Mouse (Mus musculus): ENCODE data around the gene Tprgl. TPM values are rescaled to one million over a fixed set of nuclear protein-coding genes. Genes with fewer than 3 reads are reported as not detected.
A peak's percentile ranks its signal among the peaks of the same experiment; 100 is the strongest.

Gene Tprgl
- total and polyA plus RNA-seq, 3 experiments: 121 to 147 (median 130) TPM

- Histone ChIP-seq H3K9ac (ENCODE audit: low read depth, low read length) (peak overlapping the region; percentile 60), H3K79me2 (replicated peaks; ENCODE audit: control insufficient read depth, insufficient read depth, low read length) (no peaks in the 10 kb centered on the region), H3K27me3 (ENCODE audit: control insufficient read depth, insufficient read depth, low read length) (peaks cover 10% of the 10 kb centered on the region; the same call in 1 of the 2 replicates), H3K27ac (peak overlapping the region; percentile 20; the same call in 1 of the 2 replicates), H3K4me1 (ENCODE audit: control insufficient read depth, insufficient read depth, low read length) (no peaks in the 10 kb centered on the region), H3K4me3 (peak overlapping the region; percentile 57), H3K36me3 (ENCODE audit: control insufficient read depth, insufficient read depth, low read length) (no peaks in the 10 kb centered on the region)
- TF ChIP-seq CTCF (IDR thresholded peaks at IDR 0.05): no peak
- peak; percentile 38 to 43 for DNase-seq
- 3% methylated on average over 37 of the region's 37 CpGs for WGBS
- intact Hi-C loops (cut with DNase I): no loop called here
Measured at GRCm38 (mm10) chr4:154171151-154171930, 10.9 kb upstream of the Tprgl start.

DNA sequence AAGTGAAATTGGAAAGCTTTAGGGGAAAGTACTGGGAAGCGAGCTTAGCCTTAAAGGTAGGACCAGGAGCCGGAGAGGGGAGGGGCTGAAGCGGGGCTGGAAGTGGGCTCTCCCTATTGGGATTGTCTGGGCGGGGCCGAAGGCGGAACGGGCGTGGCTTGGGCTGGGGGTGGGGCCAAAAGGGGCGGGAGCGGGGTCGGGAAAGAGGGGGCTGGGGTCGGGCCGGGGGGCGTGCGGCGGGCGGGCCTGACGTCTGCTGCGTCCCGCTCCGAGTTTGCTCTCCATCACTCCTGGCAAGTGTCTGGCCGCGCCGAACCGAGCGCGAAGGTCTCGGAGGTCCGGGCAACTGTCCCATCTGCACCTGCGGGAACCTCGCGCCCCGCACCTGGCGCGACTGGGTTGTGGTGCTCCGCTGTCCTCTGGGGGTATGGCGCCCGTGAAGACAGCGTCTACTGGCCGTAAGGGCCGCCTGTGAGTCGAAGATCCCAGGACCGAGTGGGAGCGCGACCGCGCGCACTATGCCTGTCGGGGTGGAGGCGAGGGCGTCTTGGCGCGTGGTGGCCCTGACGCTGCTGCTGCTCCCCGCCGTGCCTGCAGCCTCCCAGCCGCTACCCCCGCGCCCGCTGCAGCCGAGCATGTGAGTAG, 10.2 kb upstream of the Tprgl start, which contains the start of gene Megf6:
Gene Megf6 (plus strand): TSS at position 225 of the 645 bp plus-strand sequence.
- H3K9ac ChIP-seq (ENCODE audit: low read depth, low read length): peak within 1 kb of the TSS; percentile 60
- H3K4me1 ChIP-seq (ENCODE audit: control insufficient read depth, insufficient read depth, low read length): no peaks in the 10 kb centered on the region
- TF ChIP-seq EP300 (IDR thresholded peaks at IDR 0.05; ENCODE audit: insufficient read depth, low read depth, low read length): no peak
- no peak for TF ChIP-seq POLR2A (IDR thresholded peaks at IDR 0.05; ENCODE audit: insufficient read depth, low read depth, low read length)
- no peak for TF ChIP-seq CTCF (IDR thresholded peaks at IDR 0.05)
- under 1% methylated on average over 37 of the region's 61 CpGs for WGBS
- DNase-seq: peak; percentile 61 to 63
- intact Hi-C loops (cut with DNase I): no loop called here
- peaks cover 10% of the 10 kb centered on the region; the same call in 1 of the 2 replicates for H3K27me3 ChIP-seq (ENCODE audit: control insufficient read depth, insufficient read depth, low read length)
- peak within 1 kb of the TSS; percentile 20; the same call in 1 of the 2 replicates for H3K27ac ChIP-seq
- no peaks in the 10 kb centered on the region for H3K79me2 ChIP-seq (replicated peaks; ENCODE audit: control insufficient read depth, insufficient read depth, low read length)
- peak within 1 kb of the TSS; percentile 57 for H3K4me3 ChIP-seq
- H3K36me3 ChIP-seq (ENCODE audit: control insufficient read depth, insufficient read depth, low read length): no peaks in the 10 kb centered on the region

- Histone ChIP-seq H3K36me3 (ENCODE audit: control insufficient read depth, insufficient read depth, low read length) (no peaks in the 10 kb centered on the region), H3K9ac (ENCODE audit: low read depth, low read length) (peak overlapping the region; percentile 23), H3K27ac (no peak overlapping the region), H3K27me3 (ENCODE audit: control insufficient read depth, insufficient read depth, low read length) (peaks cover 10% of the 10 kb centered on the region; the same call in 1 of the 2 replicates), H3K4me1 (ENCODE audit: control insufficient read depth, insufficient read depth, low read length) (no peaks in the 10 kb centered on the region), H3K79me2 (replicated peaks; ENCODE audit: control insufficient read depth, insufficient read depth, low read length) (no peaks in the 10 kb centered on the region), H3K4me3 (peak overlapping the region; percentile 57)
- TF ChIP-seq CTCF (IDR thresholded peaks at IDR 0.05) (no peak), POLR2A (IDR thresholded peaks at IDR 0.05; ENCODE audit: insufficient read depth, low read depth, low read length) (no peak), EP300 (IDR thresholded peaks at IDR 0.05; ENCODE audit: insufficient read depth, low read depth, low read length) (no peak)
- 5% methylated on average over 15 of the region's 15 CpGs for WGBS
- intact Hi-C loops (cut with DNase I): no loop called here
- DNase-seq: no peak
Measured at GRCm38 (mm10) chr4:154170021-154170420, 9.6 kb upstream of the Tprgl start.

DNA sequence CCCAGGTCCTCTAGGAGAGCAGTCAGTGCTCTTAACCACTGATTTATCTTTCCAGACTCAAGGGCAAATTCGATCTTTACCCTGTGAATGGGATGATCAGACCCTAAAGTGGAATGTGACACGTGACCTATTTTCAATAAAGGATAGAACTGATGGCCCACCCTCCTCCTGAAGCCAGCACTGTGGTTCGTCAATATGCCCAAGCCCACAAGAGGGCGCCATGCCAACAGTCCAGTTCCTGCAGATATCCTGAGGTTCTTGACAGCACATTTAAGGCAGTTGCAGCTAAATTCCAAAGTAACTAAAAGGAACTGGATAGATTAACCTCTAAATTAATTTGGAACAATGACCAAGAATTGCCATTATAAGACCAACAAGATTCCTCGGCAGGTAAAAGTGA, 6.6 kb upstream of the Tprgl start:
- Histone ChIP-seq H3K4me1 (ENCODE audit: control insufficient read depth, insufficient read depth, low read length) (no peaks in the 10 kb centered on the region), H3K36me3 (ENCODE audit: control insufficient read depth, insufficient read depth, low read length) (no peaks in the 10 kb centered on the region), H3K4me3 (no peak overlapping the region), H3K9ac (ENCODE audit: low read depth, low read length) (no peak overlapping the region), H3K27ac (no peak overlapping the region), H3K79me2 (replicated peaks; ENCODE audit: control insufficient read depth, insufficient read depth, low read length) (no peaks in the 10 kb centered on the region), H3K27me3 (ENCODE audit: control insufficient read depth, insufficient read depth, low read length) (peaks cover 10% of the 10 kb centered on the region; the same call in 1 of the 2 replicates)
- TF ChIP-seq EP300 (IDR thresholded peaks at IDR 0.05; ENCODE audit: insufficient read depth, low read depth, low read length): peak; percentile 57; the same call in 1 of the 2 replicates
- TF ChIP-seq POLR2A (IDR thresholded peaks at IDR 0.05; ENCODE audit: insufficient read depth, low read depth, low read length): no peak
- TF ChIP-seq CTCF (IDR thresholded peaks at IDR 0.05): peak; percentile 89
- WGBS: 27% methylated on average over 5 of the region's 5 CpGs
- intact Hi-C loops (cut with DNase I): loop anchor here (1.0 to 10.0 kb wide), 3 partner anchors 18 to 658 kb away; no protein-coding TSS in a partner anchor
- peak; percentile 63 to 86 for DNase-seq

DNA sequence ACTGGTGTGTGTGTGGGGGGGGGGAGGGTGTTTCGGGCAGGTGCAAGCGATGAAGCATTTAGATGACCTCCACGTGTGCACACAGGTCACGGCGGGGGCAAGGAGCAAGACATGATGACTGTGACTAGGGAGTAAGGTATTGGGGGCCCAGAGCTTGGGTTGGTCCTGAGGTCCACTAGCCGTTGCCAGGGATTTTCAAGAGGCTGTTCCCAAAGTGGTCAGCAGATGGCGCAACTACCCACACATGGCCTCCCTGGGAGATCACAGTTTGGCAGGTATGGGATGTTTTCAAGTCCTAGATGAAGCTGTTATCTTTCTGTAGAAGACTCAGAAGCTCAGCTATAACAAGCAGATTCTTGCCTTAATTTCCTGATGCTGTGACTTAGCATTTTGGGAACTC, 2.8 kb upstream of the Tprgl start:
- Histone ChIP-seq H3K27me3 (ENCODE audit: control insufficient read depth, insufficient read depth, low read length) (no peaks in the 10 kb centered on the region), H3K4me1 (ENCODE audit: control insufficient read depth, insufficient read depth, low read length) (peaks cover 8% of the 10 kb centered on the region), H3K27ac (no peak overlapping the region), H3K9ac (ENCODE audit: low read depth, low read length) (no peak overlapping the region), H3K79me2 (replicated peaks; ENCODE audit: control insufficient read depth, insufficient read depth, low read length) (peaks cover 3% of the 10 kb centered on the region), H3K36me3 (ENCODE audit: control insufficient read depth, insufficient read depth, low read length) (no peaks in the 10 kb centered on the region), H3K4me3 (no peak overlapping the region)
- intact Hi-C loops (cut with DNase I): loop anchor here (1.0 to 10.0 kb wide), 4 partner anchors 44 to 662 kb away; partner anchors contain the start of gene Arhgef16
- WGBS: 13% methylated on average over 7 of the region's 7 CpGs
- peak; percentile 67 to 87 for DNase-seq
- TF ChIP-seq EP300 (IDR thresholded peaks at IDR 0.05; ENCODE audit: insufficient read depth, low read depth, low read length) (peak; percentile 90), CTCF (IDR thresholded peaks at IDR 0.05) (peak; percentile 88), POLR2A (IDR thresholded peaks at IDR 0.05; ENCODE audit: insufficient read depth, low read depth, low read length) (no peak)

Data from heart, adult 2 months (tissue).